Mouse (Mus musculus) hindbrain, embryonic 13.5 days (tissue): ENCODE measurements around the gene Gm11733. TPM values are rescaled to one million over a fixed set of nuclear protein-coding genes. Genes with fewer than 3 reads are reported as not detected.

Experiments
- ATAC-seq: fragments of 200-750 bp; cut with Nextera tagmentation; 2 replicates; pipeline ENCODE4 v1.8.0; 2017; ENCODE audit warnings: moderate TSS enrichment; ENCODE audit not compliant: low FRiP score
- H3K27ac ChIP-seq: fragments of 300-500 bp; sonication (generic); 2 replicates; pipeline ENCODE4 v1.5.1; 2015; ENCODE audit warnings: inconsistent platforms, mild to moderate bottlenecking, moderate library complexity
- H3K27me3 ChIP-seq: fragments of 300-500 bp; sonication (generic); 2 replicates; pipeline ENCODE4 v1.6.1; 2015; ENCODE audit warnings: mild to moderate bottlenecking, inconsistent platforms
- H3K36me3 ChIP-seq: fragments of 300-500 bp; sonication (generic); 2 replicates; pipeline ENCODE4 v1.6.1; 2015; ENCODE audit warnings: mild to moderate bottlenecking, inconsistent platforms
- H3K4me1 ChIP-seq: fragments of 300-500 bp; sonication (generic); replicated peaks from 2 replicates; pipeline ENCODE4 v1.6.1; 2015; ENCODE audit warnings: inconsistent platforms
- H3K4me2 ChIP-seq: fragments of 300-500 bp; sonication (generic); 2 replicates; pipeline ENCODE4 v1.6.1; 2015; ENCODE audit warnings: inconsistent platforms, mild to moderate bottlenecking, moderate library complexity
- H3K4me3 ChIP-seq: fragments of 300-500 bp; sonication (generic); 2 replicates; pipeline ENCODE4 v1.5.1; 2015; ENCODE audit warnings: mild to moderate bottlenecking, inconsistent platforms
- H3K9ac ChIP-seq: fragments of 300-500 bp; sonication (generic); 2 replicates; pipeline ENCODE4 v1.6.1; 2015; ENCODE audit warnings: mild to moderate bottlenecking, inconsistent platforms
- H3K9me3 ChIP-seq: fragments of 300-500 bp; sonication (generic); 2 replicates; pipeline ENCODE4 v1.6.1; 2016; ENCODE audit warnings: inconsistent platforms
- WGBS: fragments of 180-500 bp; shearing (Covaris S2); methylation state at CpG from one replicate; pipeline ENCODE4 v1.1.7; 2015; 5-methylcytosine and 5-hydroxymethylcytosine counted together
- polyA plus RNA-seq: library from polyadenylated mRNA; unstranded; fragments of >200 nt; fragmentation: Nextera tagmentation; extraction: Ambion mirVana; gene quantifications from 2 replicates; pipeline ENCODE4 v1.2.1, GENCODE M21; 2015

Gene Gm11733
- polyA plus RNA-seq, 1 experiment from 2014 or later: not detected

- Histone ChIP-seq H3K27ac (no peak overlapping the region), H3K9ac (no peak overlapping the region), H3K27me3 (peaks cover 2% of the 10 kb centered on the region; the same call in 1 of the 2 replicates), H3K4me3 (no peak overlapping the region), H3K4me2 (no peak overlapping the region), H3K9me3 (no peaks in the 10 kb centered on the region), H3K36me3 (no peaks in the 10 kb centered on the region), H3K4me1 (peaks cover 79% of the 10 kb centered on the region)
- 82% methylated on average over 7 of the region's 7 CpGs for WGBS
- ATAC-seq: no peak
Observed at GRCm38 (mm10) chr11:117466911-117467310, 17.3 kb upstream of the Gm11733 start.

DNA sequence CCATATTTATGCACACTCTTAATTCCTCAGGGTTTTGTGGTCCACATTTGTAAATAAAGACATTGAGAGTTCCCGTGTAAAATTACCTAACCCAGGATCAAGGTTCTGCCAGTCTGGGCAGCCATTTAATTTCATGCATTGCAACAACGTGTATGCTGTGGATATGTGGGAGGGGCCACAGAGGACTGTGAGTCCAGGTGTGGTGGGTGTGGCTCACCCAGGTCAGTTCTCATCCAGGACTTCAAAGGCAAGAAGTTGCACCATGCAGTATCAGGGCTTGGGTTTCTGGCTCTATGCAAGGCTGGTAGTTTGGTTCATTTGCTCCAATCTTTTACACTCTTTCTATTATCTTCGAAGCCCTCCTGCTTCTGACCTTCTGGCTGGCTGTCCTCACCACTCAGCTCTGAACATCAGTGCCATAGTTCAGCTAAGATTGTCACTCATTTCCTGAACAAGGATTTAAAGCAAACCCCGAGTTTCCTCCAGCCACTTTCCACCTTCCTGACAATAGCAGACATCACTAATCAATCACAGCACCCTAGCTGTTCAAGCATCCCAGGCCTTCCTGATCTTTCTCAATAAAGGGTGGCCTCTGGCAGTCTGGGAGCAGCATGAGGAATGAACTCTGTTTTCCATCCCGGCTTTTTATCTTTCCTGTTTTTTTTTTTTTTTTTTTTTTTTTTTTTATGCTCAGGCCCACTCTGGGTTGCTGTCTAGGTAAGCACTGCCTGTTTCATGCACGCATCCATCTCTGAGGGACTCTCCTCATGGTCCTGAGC is 15.4 kb upstream of the Gm11733 start:
- Histone ChIP-seq H3K27ac (peak overlapping the region; percentile 74), H3K4me1 (peaks cover 77% of the 10 kb centered on the region), H3K4me2 (no peak overlapping the region), H3K4me3 (no peak overlapping the region), H3K9me3 (no peaks in the 10 kb centered on the region), H3K36me3 (no peaks in the 10 kb centered on the region), H3K27me3 (peaks cover 16% of the 10 kb centered on the region), H3K9ac (no peak overlapping the region)
- 0 out of 2 replicates have a peak, but pooled peaks have one; percentile 22 for ATAC-seq
- 43% methylated on average over 6 of the region's 6 CpGs for WGBS

DNA sequence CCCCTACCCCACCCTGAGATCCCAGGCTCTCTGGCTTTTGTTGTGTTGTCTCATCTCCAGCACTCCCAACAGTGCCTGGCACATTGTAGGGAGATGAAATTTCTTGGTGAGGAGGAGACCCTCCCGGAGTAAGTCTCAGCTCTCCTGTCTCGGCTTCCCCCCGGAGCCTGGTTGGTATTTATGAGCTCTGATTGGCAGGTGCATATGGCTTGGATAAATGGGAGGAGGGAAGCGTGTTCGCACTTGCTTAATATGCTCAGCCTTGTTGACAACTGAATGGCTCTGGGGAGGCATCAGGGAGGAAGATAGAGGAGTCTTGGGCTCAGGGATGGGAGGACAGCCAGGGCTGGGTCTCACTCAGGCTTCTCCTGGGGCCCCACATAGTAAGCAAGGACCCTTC is 14.4 kb upstream of the Gm11733 start:
- Histone ChIP-seq H3K4me2 (no peak overlapping the region), H3K27ac (peak overlapping the region; percentile 74), H3K36me3 (no peaks in the 10 kb centered on the region), H3K9me3 (no peaks in the 10 kb centered on the region), H3K4me3 (no peak overlapping the region), H3K27me3 (peaks cover 20% of the 10 kb centered on the region), H3K9ac (no peak overlapping the region), H3K4me1 (peaks cover 71% of the 10 kb centered on the region)
- 46% methylated on average over 5 of the region's 5 CpGs for WGBS
- 0 out of 2 replicates have a peak, but pooled peaks have one; percentile 17 for ATAC-seq

GRCm38 (mm10) chr11:117470586-117471195 is 13.5 kb upstream of the Gm11733 start:
- Histone ChIP-seq H3K4me3 (no peak overlapping the region), H3K4me1 (peaks cover 61% of the 10 kb centered on the region), H3K4me2 (no peak overlapping the region), H3K9ac (no peak overlapping the region), H3K9me3 (no peaks in the 10 kb centered on the region), H3K27me3 (peaks cover 20% of the 10 kb centered on the region), H3K36me3 (no peaks in the 10 kb centered on the region), H3K27ac (0 out of 2 replicates have a peak overlapping the region, but pooled peaks have one; percentile 74)
- WGBS: 91% methylated on average over 12 of the region's 12 CpGs
- ATAC-seq: no peak

- no peak overlapping the region for H3K4me3 ChIP-seq
- no peaks in the 10 kb centered on the region for H3K9me3 ChIP-seq
- H3K27me3 ChIP-seq: peaks cover 20% of the 10 kb centered on the region; the same call in 1 of the 2 replicates
- H3K27ac ChIP-seq: 0 out of 2 replicates have a peak overlapping the region, but pooled peaks have one; percentile 8
- H3K4me2 ChIP-seq: no peak overlapping the region
- ATAC-seq: no peak
- H3K9ac ChIP-seq: no peak overlapping the region
- H3K36me3 ChIP-seq: no peaks in the 10 kb centered on the region
- 37% methylated on average over 14 of the region's 14 CpGs for WGBS
- H3K4me1 ChIP-seq: peaks cover 55% of the 10 kb centered on the region
Observed at GRCm38 (mm10) chr11:117471625-117472283, 12.4 kb upstream of the Gm11733 start.

DNA sequence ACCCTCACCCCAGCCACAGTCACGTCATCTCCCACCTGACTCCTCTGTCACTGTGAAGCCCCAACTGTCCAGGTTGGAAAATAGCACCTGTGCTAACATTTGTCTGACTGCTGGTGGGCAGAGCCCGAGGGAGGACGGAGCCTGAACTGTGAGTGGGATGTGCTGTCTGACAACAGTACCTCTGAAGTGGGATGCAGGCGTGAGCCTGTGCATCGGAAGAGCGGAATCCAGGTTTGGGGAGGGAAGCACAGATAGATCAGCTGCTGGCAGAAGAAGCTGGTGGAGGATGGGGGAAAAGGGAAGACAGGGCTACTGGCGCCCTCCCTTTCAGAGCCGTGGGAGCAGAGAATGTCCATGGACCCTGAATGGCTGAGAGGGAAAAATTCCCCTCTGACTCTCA is 11.3 kb upstream of the Gm11733 start:
- Histone ChIP-seq H3K4me2 (no peak overlapping the region), H3K27ac (no peak overlapping the region), H3K9ac (peak overlapping the region; percentile 8; the same call in 1 of the 2 replicates), H3K27me3 (peaks cover 18% of the 10 kb centered on the region; the same call in 1 of the 2 replicates), H3K4me1 (peaks cover 54% of the 10 kb centered on the region), H3K9me3 (no peaks in the 10 kb centered on the region), H3K4me3 (no peak overlapping the region), H3K36me3 (no peaks in the 10 kb centered on the region)
- no peak for ATAC-seq
- whole genome bisulfite sequencing: 79% methylated on average over 8 of the region's 8 CpGs

GRCm38 (mm10) chr11:117475204-117475603 is 9.0 kb upstream of the Gm11733 start:
- no peak for ATAC-seq
- no peaks in the 10 kb centered on the region for H3K9me3 ChIP-seq
- no peak overlapping the region for H3K9ac ChIP-seq
- H3K4me1 ChIP-seq: peaks cover 54% of the 10 kb centered on the region
- no peak overlapping the region for H3K4me2 ChIP-seq
- H3K36me3 ChIP-seq: no peaks in the 10 kb centered on the region
- no peak overlapping the region for H3K4me3 ChIP-seq
- H3K27me3 ChIP-seq: peaks cover 18% of the 10 kb centered on the region; the same call in 1 of the 2 replicates
- no peak overlapping the region for H3K27ac ChIP-seq
- 100% methylated on average over 2 of the region's 2 CpGs for WGBS

- WGBS: 34% methylated on average over 10 of the region's 10 CpGs
- ATAC-seq: no peak
Observed at GRCm38 (mm10) chr11:117475669-117476068, 8.5 kb upstream of the Gm11733 start.

GRCm38 (mm10) chr11:117476554-117477107 is 7.5 kb upstream of the Gm11733 start:
- Histone ChIP-seq H3K9ac (no peak overlapping the region), H3K27me3 (peaks cover 21% of the 10 kb centered on the region), H3K4me1 (peaks cover 63% of the 10 kb centered on the region), H3K4me2 (no peak overlapping the region), H3K36me3 (no peaks in the 10 kb centered on the region), H3K4me3 (no peak overlapping the region), H3K27ac (no peak overlapping the region), H3K9me3 (no peaks in the 10 kb centered on the region)
- no peak for ATAC-seq
- 62% methylated on average over 5 of the region's 5 CpGs for WGBS

More at GRCm38 (mm10) chr11:117475669-117476068, 8.5 kb upstream of the Gm11733 start:
- Histone ChIP-seq H3K27ac (no peak overlapping the region), H3K36me3 (no peaks in the 10 kb centered on the region), H3K4me2 (no peak overlapping the region), H3K27me3 (peaks cover 18% of the 10 kb centered on the region; the same call in 1 of the 2 replicates), H3K9me3 (no peaks in the 10 kb centered on the region), H3K9ac (no peak overlapping the region), H3K4me3 (no peak overlapping the region), H3K4me1 (peaks cover 54% of the 10 kb centered on the region)

- peak; percentile 26; the same call in 1 of the 2 replicates for ATAC-seq
- H3K4me1 ChIP-seq: peaks cover 63% of the 10 kb centered on the region
- 44% methylated on average over 10 of the region's 10 CpGs for WGBS
Observed at GRCm38 (mm10) chr11:117478271-117479006, 5.7 kb upstream of the Gm11733 start.

GRCm38 (mm10) chr11:117479007-117479719 is 5.0 kb upstream of the Gm11733 start:
- Histone ChIP-seq H3K4me2 (peak overlapping the region; percentile 26; the same call in 1 of the 2 replicates), H3K36me3 (no peaks in the 10 kb centered on the region), H3K9ac (peak overlapping the region; percentile 59), H3K4me3 (no peak overlapping the region), H3K4me1 (peaks cover 68% of the 10 kb centered on the region), H3K9me3 (no peaks in the 10 kb centered on the region), H3K27me3 (peaks cover 11% of the 10 kb centered on the region), H3K27ac (peak overlapping the region; percentile 98)
- 4% methylated on average over 13 of the region's 13 CpGs for WGBS
- ATAC-seq: peak; percentile 76

More at GRCm38 (mm10) chr11:117478271-117479006, 5.7 kb upstream of the Gm11733 start:
- H3K9ac ChIP-seq: no peak overlapping the region
- H3K9me3 ChIP-seq: no peaks in the 10 kb centered on the region
- H3K27me3 ChIP-seq: peaks cover 15% of the 10 kb centered on the region
- H3K27ac ChIP-seq: peak overlapping the region; percentile 98
- H3K36me3 ChIP-seq: no peaks in the 10 kb centered on the region
- H3K4me2 ChIP-seq: peak overlapping the region; percentile 10; the same call in 1 of the 2 replicates
- no peak overlapping the region for H3K4me3 ChIP-seq
